Mouse (Mus musculus): ENCODE data around the gene Acox1.

Gene Acox1

DNA sequence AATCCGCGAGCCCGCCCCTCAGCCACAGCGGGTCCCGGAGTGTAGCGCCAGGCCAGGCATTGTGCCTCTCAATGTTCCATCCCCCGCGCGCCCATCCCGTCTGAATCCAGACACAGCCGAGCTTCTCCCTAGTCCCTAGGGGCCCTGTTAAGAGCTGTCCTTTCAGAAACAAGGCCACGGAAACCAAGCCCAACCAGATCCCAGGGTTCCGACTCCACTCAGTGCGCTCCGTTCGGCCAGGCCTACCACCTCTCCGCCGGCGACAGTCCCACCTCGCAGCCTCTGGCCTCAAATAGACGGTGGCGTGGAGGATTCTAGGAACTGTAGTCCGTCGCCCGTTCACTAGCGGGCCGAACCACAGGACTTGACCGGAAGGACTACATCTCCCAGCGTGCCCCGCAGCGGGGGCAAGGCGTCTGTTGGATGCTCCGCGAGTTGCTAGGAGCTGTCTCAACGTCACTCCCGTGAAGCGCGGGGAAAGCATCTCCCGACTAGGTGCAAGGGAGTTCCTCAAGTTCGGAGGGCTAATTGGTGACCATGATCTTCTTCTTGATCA is 30.9 kb downstream of the Acox1 start, which contains the start of gene Fbf1:
Gene Fbf1 (minus strand): TSS at position 283 of the 556 bp plus-strand sequence.
- in situ Hi-C loops (cut with MseI, MboI) = no loop called here

DNA sequence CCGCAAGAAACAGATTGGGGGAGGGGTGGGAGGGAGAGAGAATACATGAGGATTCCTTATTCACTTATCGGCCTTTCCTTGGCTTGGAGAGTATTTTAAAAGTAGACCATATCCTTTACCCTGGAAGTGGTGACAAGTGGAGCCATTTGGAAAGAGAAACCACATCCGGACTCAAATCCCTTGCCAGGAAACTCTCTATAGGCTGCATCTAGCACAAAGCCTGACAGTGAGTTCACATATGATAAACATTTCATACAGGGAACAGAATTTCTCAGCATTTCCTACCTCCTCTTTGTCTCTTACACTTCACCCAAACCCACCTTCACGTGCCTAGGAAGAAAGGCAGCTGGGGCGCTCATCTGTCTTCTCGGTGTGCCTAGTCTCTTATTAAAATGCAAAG is 31.6 kb downstream of the Acox1 start:
- in situ Hi-C loops (cut with MseI, MboI) = no loop called here

DNA sequence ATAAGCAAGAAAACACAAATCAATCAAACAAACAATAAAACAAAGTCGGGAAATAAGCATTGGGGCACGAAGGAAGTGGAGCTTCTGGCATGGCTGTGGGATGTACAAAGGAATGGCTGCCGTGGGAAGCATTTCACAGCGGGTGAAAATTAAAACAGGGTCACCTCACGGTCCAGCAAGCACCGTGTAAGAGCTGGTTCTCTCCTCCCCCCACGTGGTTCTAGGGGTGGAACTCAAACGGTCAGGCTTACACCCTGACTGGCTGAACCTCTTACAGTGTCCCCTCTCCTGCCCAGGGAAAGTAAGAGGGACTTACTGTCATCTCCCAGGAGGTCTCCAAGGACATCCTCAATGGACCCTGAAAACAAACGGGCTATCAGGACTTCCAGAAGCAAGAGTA is 35.8 kb downstream of the Acox1 start:
- in situ Hi-C loops (cut with MseI, MboI) = no loop called here

DNA sequence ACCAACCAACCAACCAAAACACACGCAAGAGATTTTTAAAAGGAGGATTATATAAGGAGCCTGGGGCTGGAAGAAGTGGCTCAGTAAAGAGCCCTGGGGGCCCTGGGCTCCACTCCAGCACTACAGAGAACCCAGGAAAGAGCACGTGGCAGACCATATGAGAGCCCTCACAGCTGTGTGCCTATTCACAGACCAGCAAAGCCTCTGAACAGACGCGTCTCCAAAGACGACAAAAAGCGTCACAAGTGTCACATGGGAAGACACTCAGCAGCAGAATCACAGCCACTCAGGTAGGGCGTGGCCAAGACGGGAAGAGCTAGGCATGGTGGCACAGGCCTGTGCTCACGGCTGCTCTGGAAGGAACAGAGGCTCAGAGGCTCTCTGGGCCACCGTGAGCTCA is 36.7 kb downstream of the Acox1 start:
- in situ Hi-C loops (cut with MseI, MboI) = no loop called here

DNA sequence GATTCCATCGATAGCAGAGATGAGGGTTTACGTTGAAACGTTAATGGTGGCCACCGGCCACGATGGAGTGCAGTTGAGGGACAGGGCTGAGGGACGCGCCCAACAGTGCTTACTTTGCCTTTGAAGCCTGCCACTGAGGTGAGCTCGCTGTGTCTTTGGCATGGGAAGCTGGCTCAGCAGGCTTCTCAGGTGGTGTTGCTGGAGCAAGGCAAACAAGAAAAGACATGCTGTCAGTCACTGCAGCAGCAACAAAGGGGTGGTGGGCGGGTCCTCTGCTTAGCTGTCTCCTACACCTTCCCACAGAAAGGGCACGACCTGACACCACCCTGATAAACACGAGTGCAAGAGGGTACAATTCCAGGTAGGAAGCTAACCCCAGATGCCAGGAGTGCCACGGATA is 37.5 kb downstream of the Acox1 start:
- in situ Hi-C loops (cut with MseI, MboI) = no loop called here

DNA sequence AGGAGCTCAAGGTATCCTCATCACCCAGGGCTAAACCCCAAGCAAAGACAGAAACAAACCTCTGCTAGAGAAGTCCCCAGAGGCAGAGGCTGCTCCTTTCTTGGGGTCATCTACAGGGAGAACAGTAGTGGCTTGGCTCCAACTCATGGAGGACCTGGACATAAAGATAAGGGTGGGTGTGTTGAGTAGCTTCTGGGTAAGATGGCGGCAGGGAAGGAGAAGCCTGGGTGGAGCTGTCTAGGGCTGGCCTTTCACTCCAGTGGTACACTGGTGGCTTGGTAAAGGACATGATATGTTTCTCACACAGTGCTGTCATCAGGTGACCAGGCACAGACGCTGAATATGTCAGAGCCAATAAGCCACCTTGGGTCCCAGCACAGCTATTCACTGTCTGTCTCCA is 47.9 kb downstream of the Acox1 start:
- in situ Hi-C loops (cut with MseI, MboI) = no loop called here

DNA sequence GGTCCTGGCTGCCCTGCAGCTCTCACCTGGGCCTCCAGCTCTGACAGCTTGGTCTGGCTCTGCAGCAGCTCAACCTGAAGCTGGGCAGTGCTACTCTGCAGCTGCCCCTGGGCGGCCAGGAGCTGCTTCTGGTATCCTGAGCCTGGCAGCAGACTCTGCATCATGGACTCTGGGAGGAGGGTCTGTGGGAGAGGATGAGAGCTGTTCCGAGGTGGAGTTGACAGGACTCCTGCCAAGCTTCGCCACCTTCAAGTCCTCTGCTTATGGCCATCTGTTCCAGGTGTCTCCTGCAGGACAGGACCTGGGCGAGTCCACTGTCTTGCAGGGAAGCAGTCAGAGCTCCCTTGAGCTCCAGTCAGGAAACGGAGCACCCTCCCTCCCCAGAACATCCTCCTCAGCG is 49.5 kb downstream of the Acox1 start:
- in situ Hi-C loops (cut with MseI, MboI) = no loop called here

DNA sequence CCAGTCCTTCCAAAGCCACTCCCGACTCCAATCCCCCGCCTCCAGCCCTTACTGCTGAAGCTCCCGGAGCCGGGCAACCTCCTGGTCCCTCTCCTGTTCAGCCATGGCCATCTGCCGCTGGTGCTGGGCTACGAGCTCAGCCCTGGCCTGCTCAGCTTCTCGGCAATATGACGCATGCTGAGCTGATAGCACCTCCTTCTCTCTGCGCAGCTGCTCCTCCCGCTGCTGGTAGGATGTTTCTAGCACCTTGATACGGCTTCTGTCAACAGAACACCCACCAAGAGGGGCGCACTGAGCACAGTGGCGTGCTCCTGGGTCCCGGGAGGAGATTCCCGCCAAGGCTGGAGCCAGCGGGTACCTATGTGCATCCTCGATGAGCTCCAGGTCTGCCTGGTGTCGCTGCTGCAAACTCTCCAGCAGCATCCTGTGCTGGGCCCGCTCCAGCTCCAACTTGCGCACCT is 50.1 kb downstream of the Acox1 start:
- in situ Hi-C loops (cut with MseI, MboI) = no loop called here

DNA sequence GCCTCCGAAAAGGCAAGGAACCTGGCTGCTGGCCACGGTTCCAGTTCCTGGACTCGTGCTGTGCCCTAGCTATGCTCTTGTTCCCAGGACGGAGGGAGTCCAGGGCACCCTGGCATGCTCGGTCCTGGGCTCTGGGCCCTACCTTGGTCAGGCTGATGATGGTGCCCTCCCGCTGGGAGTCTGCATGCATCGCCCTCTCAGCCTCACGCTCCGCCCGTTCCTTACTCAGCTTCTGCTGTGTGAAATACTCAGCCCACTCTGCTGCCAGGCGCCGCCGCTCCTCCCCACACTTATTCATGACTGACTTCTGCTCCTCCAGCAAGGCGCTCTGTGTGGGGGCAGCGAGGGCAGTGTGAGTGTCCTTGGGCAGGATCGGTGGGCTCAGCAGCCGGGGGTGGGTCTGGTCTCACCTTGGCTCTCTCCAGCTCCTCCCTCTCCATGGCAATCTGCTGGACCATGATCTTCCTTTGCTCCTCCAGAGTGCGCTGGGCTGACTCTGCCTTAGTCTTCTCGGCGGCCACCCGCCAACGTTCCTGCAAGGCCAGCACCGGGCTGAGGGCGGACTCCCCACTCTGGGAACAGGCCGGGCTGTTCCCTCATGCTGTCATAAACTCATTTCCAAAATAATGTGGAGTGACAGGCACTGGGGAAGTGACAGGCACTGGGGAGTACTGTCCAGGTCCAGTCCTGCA is 52.4 kb downstream of the Acox1 start:
- in situ Hi-C loops (cut with MseI, MboI) = no loop called here

DNA sequence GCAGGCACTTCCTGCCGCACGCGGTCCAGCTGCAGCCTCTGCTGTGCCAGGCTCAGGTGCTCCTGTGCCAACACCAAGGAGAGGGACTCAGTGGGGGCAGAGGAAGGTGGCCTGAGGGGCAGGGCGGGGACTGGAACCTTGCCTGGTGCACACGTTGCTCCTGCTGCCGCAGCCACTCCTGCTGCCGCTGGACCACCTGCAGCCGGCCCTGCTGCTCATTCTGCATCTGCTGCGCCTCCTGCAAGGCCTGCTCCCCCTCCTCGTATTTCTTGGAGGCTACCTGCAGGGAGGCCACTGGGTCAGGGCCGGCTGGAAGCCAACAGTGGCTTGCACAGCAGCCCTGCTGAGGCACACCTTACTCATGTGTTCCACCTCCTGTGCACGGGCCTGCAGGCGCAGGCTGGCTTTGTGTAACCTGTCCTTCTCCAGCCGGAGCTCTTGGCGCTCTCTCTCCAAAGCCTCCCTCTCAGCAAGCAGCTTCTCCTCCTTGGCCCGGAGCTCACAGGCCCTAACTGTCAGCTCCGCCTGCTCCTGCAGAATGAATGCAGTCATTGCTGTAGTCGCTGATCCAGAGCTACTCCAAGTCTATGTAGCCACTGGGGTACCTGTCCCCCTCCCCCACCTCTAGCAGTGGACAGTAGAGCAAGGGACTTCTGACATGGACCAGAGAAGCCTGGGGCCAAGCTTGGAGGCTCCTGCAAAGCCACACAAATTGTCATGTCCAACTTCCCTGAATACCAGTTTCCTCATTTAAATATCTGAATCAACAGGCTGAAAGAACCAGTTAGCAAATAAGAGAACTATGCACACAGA is 53.2 kb downstream of the Acox1 start:
- in situ Hi-C loops (cut with MseI, MboI) = no loop called here

DNA sequence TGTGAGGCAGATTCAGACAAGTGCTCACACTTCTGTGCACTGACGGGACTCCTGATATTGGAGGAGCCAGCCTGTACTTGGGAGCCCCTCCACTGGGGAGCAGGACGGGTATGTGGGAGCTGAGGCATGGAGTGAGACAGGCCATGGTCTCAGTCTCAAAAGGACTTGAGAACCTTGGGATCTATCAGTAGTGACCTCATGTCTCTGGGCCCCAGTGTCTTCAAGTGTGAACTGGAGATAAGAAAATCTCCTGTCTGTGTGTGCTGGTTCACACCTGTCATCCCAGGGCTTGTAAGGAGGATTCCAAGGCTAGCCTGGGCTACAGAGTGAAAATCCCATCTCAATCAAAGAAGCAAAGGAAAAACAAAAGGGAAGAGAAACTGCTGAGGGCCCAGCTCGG is 55.4 kb downstream of the Acox1 start:
- in situ Hi-C loops (cut with MseI, MboI) = no loop called here

DNA sequence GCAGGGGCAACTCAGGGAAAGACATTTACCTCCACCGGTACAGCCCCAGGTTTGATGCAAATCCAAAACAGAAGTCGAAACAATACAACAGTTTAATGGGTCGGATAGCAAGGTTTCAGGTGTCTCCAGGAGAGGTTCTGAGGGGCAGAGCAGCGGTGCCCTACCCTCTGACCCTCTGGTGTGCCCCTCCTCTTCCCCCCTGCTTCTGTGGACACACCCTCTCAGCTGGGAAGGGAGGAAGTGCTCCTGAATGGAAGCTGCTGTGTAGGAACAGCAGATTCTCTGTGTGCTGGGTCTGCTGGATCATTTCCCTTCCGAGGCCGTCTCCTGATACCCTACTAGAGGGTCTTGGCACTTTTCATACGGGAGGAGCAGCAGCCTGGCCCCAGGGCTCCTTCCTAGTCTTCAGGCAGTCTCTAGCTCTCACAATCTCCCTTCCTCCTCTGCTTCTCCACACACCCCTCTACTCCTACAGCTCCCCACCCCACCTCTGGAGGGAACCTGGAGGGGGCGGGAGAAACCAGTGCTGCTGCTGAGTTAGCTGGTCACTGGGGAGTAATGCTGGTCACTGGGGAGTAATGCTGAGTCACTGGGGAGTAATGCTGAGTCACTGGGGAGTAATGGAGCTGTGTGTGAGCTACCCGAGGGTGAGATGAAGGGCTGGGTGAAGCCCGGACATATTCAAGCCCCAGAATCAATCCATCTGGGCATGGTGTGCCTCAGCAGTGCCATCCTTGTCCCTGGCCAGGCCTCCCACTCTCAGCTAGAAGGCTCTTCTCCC is 56.4 kb downstream of the Acox1 start:
- in situ Hi-C loops (cut with MseI, MboI) = no loop called here

DNA sequence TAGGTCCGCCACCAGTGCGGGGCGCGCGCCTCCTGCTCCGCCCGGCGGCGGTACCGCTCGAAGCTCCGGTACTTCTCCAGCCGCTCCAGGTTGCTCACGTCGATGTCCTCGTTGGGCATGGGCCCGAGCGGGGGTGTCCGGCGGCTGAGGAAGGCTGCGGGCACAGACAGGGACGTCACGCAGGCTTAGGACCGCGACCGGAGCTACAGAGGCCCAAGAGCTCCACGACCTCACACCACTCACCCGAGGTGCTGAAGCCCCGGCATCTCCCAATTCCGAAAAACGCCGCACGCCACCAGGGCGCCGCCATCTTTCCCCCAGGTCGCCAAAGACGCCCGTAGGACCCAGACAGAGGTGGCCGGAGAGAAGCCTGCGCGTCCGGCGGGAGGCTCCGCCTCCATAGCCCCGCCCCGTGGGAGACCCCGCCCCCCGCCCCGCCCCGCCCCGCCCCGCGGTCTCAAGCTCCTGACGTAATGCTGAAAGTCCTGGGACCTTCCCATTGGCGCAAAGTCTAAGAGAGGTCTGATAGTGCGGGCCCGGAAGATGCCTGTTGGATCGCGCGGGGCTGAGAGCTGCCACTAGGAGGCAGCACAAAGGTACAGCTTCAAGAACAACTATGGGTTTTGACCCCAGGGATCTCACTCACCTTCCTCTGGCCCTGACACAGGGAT is 60.2 kb downstream of the Acox1 start, which contains the start of gene Mrpl38:
Gene Mrpl38 (minus strand): TSS at position 401 of the 671 bp plus-strand sequence.
- in situ Hi-C loops (cut with MseI, MboI) = no loop called here

DNA sequence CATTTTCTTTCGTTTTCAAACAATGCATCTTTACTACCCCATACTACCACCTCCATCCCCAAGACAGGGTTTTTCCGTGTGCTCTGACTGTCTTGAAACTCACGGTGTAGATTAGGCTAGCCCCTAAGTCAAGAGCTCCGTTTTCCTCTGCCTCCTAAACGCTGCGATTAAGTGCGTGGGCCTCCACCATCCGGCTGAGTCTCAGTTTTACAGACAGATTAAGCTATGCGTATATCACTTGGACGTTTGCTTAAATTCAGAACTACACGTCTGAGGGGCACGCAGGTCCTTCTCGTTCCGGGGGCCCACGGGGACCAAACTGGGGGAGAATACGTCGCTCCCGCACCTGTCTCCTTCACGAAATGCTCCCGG is 60.8 kb downstream of the Acox1 start:
- in situ Hi-C loops (cut with MseI, MboI) = no loop called here

DNA sequence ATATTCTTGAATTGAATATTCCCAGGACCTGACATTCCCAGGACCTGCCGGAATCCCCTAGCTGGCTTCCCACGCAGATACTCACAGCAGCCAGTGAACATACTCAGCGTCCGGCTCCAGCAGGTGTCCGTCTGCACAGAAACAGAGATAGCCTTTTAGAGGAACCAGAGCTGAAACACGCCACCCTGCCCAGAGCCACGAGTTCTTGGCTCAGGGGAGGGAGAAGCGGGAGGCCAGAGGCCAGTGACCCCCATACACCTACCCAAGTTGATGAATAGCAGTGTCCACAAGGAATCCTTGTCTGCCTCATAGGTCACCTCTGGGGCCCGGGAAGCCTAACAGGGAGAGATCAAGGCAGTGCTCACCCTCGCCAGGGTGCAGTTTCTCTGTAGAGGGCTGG is 64.7 kb downstream of the Acox1 start:
- in situ Hi-C loops (cut with MseI, MboI) = no loop called here

DNA sequence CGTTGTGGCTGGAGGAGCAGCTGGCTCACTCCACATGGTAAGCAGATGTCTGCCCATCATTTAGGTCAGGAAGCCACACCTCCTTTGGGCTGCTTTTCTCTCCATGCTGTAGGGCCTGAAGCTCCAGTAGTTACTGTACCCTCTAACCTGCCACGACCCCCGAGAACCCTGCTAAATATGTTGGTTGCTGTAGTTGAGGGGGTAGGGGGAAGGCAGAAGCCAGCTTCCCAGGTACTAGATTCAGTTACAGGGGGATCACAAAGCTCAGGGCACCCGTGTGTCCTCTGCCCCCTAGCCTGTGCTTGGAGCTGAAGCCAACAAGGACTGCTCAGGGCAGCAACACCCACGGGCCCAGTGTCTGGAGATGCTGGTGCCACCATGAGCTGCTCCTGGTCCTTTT is 65.3 kb downstream of the Acox1 start:
- in situ Hi-C loops (cut with MseI, MboI) = no loop called here

DNA sequence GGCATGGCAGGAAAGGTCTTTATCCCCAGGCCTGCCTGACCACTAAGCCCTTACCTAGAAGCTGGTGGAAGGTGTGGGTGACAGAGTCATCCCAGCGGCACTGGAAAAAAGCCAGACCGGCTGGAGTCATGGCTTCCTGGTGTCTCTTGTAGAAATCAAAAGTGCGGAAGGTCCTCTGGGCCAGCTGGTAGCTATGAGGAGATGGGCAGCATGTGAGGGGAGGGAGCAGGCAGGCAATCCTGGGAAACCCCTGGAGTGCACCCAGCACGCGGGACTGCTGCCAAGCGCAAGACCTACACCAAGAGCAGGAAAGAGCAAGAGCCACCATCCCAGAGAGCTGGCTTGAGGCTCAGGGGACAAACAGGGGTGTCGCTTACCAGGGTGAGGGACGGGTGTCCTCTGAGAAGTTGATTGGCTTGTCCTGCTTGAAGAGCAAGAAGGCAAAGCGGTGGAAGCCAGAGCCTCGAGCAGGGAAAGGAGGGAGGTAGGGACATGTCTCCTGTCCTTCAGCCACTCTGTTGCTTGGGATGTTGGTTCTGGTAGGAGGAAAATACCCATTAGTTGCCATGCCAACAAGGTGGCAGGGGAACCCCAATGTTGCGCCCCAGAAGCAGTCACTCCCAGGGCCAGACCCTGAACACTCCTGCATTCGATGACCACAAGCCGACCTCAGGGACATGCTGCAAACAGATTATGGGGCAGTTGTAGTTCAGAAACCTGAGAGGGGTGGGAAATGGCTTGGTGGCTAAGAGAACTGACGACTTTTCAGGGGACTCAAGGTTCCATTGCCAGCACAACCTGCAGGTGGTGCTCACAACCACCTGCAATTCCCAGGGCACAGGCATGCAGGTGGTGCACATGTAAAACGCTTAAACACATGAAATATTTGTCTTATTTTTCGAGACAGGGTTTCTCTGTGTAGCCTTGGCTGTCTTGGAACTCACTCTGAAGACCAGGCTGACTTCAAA is 66.2 kb downstream of the Acox1 start:
- in situ Hi-C loops (cut with MseI, MboI) = no loop called here

DNA sequence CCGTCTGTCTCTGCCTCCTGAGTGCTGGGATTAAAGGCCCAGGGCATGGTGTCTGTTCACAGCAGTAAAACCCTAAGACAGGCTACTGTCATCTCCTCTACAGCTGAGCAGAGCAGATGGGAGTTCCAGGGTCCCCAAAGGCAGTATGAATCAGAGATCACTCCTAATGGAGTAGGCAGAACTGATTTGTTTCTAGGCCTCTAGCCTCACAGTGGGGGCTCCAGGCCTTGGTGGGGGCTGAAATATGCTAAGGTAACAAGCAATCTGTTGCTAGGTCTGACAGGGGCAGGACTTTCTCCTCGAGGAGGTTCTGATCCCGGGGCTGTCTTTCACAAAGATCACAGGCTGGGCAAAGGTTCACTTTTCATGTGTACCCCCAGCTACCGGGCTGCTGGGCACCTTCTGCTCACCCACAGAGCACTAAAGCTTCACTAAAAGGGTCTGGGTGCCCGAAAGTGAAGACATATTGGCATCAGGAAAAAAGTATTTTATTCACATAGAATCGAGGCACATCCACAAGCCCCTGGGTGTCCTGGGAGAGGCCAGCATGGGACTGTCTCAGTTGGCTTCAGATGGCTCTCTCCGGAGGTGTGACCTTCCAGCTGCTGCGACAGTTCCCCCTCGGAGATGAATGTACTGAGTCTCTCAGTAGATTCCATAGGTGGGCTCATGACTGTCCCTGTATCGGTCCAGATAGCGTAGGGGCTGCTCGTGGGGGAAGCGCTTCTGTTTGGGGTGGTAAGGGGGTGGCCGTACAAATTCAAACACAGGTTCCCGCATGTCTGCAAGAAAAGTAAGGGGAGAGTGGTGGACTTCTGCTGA is 67.3 kb downstream of the Acox1 start:
- in situ Hi-C loops (cut with MseI, MboI) = no loop called here

DNA sequence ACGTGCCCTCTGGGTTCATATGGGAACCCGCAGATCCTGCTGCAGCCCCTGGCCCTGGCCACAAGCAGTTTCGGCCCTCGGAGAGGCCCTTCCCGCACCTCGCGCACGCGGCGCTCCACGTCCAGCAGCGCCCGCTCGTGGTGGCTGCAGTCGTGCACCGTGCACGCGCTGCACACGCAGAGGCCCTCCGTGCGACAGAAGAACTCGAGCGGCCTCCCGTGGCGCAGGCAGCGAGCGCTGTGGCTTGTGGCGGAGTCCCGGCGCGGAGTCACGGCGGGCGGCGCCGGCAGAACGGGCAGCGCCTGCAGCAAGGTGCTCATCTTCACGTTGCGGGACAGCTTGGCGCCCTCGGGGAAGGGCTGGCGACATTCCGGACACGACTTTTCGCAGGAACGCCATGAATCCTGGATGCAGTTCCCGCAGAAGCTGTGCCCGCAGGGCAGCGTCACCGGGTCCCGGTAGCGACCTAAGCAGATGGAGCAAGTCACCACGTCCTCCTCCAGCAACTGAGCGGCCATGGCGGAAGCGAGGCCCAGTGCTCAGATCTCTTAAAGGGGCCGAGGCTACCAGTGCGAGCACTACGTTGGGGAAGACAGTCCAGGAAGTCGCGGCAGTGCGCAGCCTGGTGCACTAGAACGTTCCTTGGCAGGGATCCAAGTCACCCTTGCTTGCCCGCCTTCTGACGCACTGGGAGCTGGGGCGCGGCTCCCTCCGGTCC is 68.2 kb downstream of the Acox1 start, which contains the start of gene Trim65:
Gene Trim65 (minus strand): TSS at position 641 of the 718 bp plus-strand sequence.
- in situ Hi-C loops (cut with MseI, MboI) = no loop called here

All from mouse trophoblast stem cell (cell line).